Mouse (Mus musculus): Measurements from ENCODE around the gene Top2a. TPM values are rescaled to one million over a fixed set of nuclear protein-coding genes. Genes with fewer than 3 reads are reported as not detected.
A peak's percentile ranks its signal among the peaks of the same experiment; 100 is the strongest.

Top2a gene
- total RNA-seq (2021), result 1 to 10 TPM; 2.7 to 3.3 TPM

GRCm38 (mm10) chr11:99023500-99024467, at the start of gene Top2a:
Gene Top2a (minus strand): TSS chr11:99024189.
- peak; percentile 89 to 96 for DNase-seq

- no peak for DNase-seq
These were observed 49.8 kb upstream of the Top2a start for GRCm38 (mm10) chr11:99073781-99074180.

- DNase-seq, result no peak
These were observed 47.9 kb upstream of the Top2a start for GRCm38 (mm10) chr11:99071866-99072265.

GRCm38 (mm10) chr11:99068455-99068854, 44.5 kb upstream of the Top2a start:
- DNase-seq, result no peak

- DNase-seq, result no peak
These were observed 43.6 kb upstream of the Top2a start for GRCm38 (mm10) chr11:99067591-99067990.

GRCm38 (mm10) chr11:99065979-99066378, 42.0 kb upstream of the Top2a start:
- DNase-seq, result peak; percentile 59 to 61

- no peak for DNase-seq
These were observed 41.4 kb upstream of the Top2a start for GRCm38 (mm10) chr11:99065353-99065752.

- no peak for DNase-seq
These were observed 39.6 kb upstream of the Top2a start for GRCm38 (mm10) chr11:99063406-99064131.

GRCm38 (mm10) chr11:99062661-99063060, 38.7 kb upstream of the Top2a start:
- no peak for DNase-seq

- DNase-seq, result no peak
These were observed 36.4 kb upstream of the Top2a start for GRCm38 (mm10) chr11:99060435-99060834.

- DNase-seq, result no peak
These were observed 31.8 kb upstream of the Top2a start for GRCm38 (mm10) chr11:99055571-99056452.

GRCm38 (mm10) chr11:99055143-99055542, 31.2 kb upstream of the Top2a start:
- DNase-seq, result no peak

GRCm38 (mm10) chr11:99047643-99048042, 23.7 kb upstream of the Top2a start:
- no peak for DNase-seq

GRCm38 (mm10) chr11:99047120-99047519, 23.1 kb upstream of the Top2a start:
- DNase-seq, result no peak

- no peak for DNase-seq
These were observed 21.3 kb upstream of the Top2a start for GRCm38 (mm10) chr11:99045159-99045889.

GRCm38 (mm10) chr11:99044306-99044705, 20.3 kb upstream of the Top2a start:
- DNase-seq, result no peak

GRCm38 (mm10) chr11:99043632-99044031, 19.6 kb upstream of the Top2a start:
- no peak for DNase-seq

GRCm38 (mm10) chr11:99042834-99043431, 18.9 kb upstream of the Top2a start:
- no peak for DNase-seq

GRCm38 (mm10) chr11:99041841-99042780, 18.1 kb upstream of the Top2a start:
- DNase-seq, result no peak
